Mouse (Mus musculus) heart, adult 2 months (tissue): Measurements from ENCODE around the gene Xylt1. TPM values are rescaled to one million over a fixed set of nuclear protein-coding genes. Genes with fewer than 3 reads are reported as not detected.

Experiments used
- DNase-seq, 2 experiments: peaks; one replicate each; pipeline ENCODE4 v3.0.0; 2021
- H3K27ac ChIP-seq: fragments of 200-600 bp; 2 replicates; pipeline ENCODE4 v1.8.1; 2022
- H3K27me3 ChIP-seq: fragments of 200-500 bp; 2 replicates; pipeline ENCODE4 v1.6.1; 2012; ENCODE audit warnings: mild to moderate bottlenecking, low read length, inconsistent platforms, mixed read lengths; ENCODE audit not compliant: control insufficient read depth, insufficient read depth
- H3K36me3 ChIP-seq: fragments of 200-500 bp; 2 replicates; pipeline ENCODE4 v1.6.1; 2012; ENCODE audit warnings: low read length, inconsistent platforms; ENCODE audit not compliant: control insufficient read depth, insufficient read depth
- H3K4me1 ChIP-seq: fragments of 200-500 bp; 2 replicates; pipeline ENCODE4 v1.6.1; 2011; ENCODE audit warnings: low read length; ENCODE audit not compliant: control insufficient read depth, insufficient read depth
- H3K4me3 ChIP-seq: fragments of 200-600 bp; 2 replicates; pipeline ENCODE4 v1.8.1; 2022
- H3K79me2 ChIP-seq: fragments of 200-500 bp; replicated peaks from 2 replicates; pipeline ENCODE4 v1.6.1; 2012; ENCODE audit warnings: mild to moderate bottlenecking, inconsistent platforms, low read length, moderate library complexity, mixed read lengths; ENCODE audit not compliant: control insufficient read depth, insufficient read depth
- H3K9ac ChIP-seq: fragments of 200-500 bp; 2 replicates; pipeline ENCODE4 v1.6.1; 2012; ENCODE audit warnings: low read depth, mild to moderate bottlenecking, control low read depth, inconsistent platforms, low read length, mixed read lengths
- CTCF ChIP-seq: fragments of 200-600 bp; IDR thresholded peaks from 2 replicates; pipeline ENCODE4 v1.8.1; 2022; ENCODE audit warnings: antibody characterized with exemption, mild to moderate bottlenecking, moderate library complexity
- EP300 ChIP-seq: fragments of 200-500 bp; IDR thresholded peaks from 2 replicates; pipeline ENCODE4 v1.6.1; 2011; ENCODE audit warnings: low read depth, low read length, control low read depth; ENCODE audit not compliant: insufficient read depth
- POLR2A ChIP-seq: fragments of 200-500 bp; IDR thresholded peaks from 2 replicates; pipeline ENCODE4 v1.6.1; 2011; ENCODE audit warnings: mild to moderate bottlenecking, low read depth, low read length, control low read depth; ENCODE audit not compliant: insufficient read depth
- WGBS: fragments of 180-500 bp; shearing (Covaris S2); methylation state at CpG from one replicate; pipeline ENCODE4 v1.1.7; 2018; 5-methylcytosine and 5-hydroxymethylcytosine counted together
- intact Hi-C: fragments of 180-260 bp; cut with DNase I; formaldehyde crosslinking; loops from one replicate; pipeline ENCODE4 v1.15.1; 2025
- polyA plus RNA-seq: library from polyadenylated mRNA; depleted of rRNA; stranded (reverse); fragments of >200 nt; gene quantifications from 2 replicates; pipeline ENCODE4 v1.2.3, GENCODE M21; 2012
- total RNA-seq, 2 experiments: library from RNA; stranded (reverse); gene quantifications; 2 replicates each; pipeline ENCODE4 v1.2.3; 2021

The Xylt1 gene
- total and polyA plus RNA-seq, 3 experiments, result 1.2 to 2.3 (median 1.4) TPM

- H3K4me3 ChIP-seq, result no peak overlapping the region
- H3K4me1 ChIP-seq, result no peaks in the 10 kb centered on the region
- WGBS, result 66% methylated on average over 15 of the region's 15 CpGs
- H3K79me2 ChIP-seq, result no peaks in the 10 kb centered on the region
- DNase-seq, result no peak
- no peaks in the 10 kb centered on the region for H3K27me3 ChIP-seq
- intact Hi-C loops, result no loop called here
- H3K9ac ChIP-seq, result no peak overlapping the region
- TF ChIP-seq EP300, result no peak
- no peak for TF ChIP-seq CTCF
- no peak for TF ChIP-seq POLR2A
- H3K36me3 ChIP-seq, result no peaks in the 10 kb centered on the region
- no peak overlapping the region for H3K27ac ChIP-seq
These were observed 120.8 kb downstream of the Xylt1 start for GRCm38 (mm10) chr7:117501355-117502181.

DNA sequence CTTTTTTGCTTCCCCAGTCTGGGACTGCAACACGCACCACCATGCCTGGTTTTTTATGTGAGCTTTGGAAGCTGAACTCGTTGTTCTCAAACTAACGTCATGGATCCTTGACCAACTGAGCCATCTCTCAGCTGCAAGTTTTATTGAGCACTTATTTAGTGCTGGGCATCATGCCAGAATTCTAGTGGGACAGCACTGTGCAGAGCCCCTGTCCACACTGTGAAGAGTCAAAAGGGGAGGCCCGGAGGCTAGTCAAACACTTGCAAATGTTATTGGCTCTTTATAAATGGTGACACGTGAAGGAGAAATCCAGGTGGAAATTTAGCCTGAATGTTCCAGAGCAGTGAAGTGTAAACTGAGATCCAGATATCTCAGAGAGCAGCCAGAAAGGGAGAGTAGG is 121.6 kb downstream of the Xylt1 start:
- DNase-seq, result no peak
- intact Hi-C loops, result no loop called here
- H3K79me2 ChIP-seq, result no peaks in the 10 kb centered on the region
- H3K9ac ChIP-seq, result no peak overlapping the region
- H3K4me1 ChIP-seq, result no peaks in the 10 kb centered on the region
- H3K4me3 ChIP-seq, result no peak overlapping the region
- no peak overlapping the region for H3K27ac ChIP-seq
- no peak for TF ChIP-seq POLR2A
- TF ChIP-seq CTCF, result no peak
- TF ChIP-seq EP300, result no peak
- 87% methylated on average over 5 of the region's 5 CpGs for WGBS
- no peaks in the 10 kb centered on the region for H3K36me3 ChIP-seq
- no peaks in the 10 kb centered on the region for H3K27me3 ChIP-seq

DNA sequence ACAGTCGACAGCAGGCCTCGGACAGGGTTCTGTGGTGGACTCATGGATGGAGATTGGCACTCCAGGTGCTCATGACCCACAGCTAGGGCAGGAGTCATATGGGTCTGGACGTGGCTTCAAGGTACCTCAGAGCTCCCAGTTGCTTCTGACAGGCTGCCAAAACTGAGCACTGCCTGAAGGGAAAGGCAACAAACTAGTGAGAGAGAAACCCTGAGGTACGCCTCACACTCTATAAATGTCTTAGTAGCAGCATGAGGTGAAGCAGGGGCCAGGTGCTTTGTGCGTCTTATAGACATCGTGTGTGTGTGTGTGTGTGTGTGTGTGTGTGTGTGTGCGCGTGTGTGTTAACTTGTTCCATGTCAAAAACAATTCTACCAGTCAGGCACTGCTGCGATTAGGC is 122.9 kb downstream of the Xylt1 start:
- Histone ChIP-seq H3K27ac (no peak overlapping the region), H3K4me1 (no peaks in the 10 kb centered on the region), H3K9ac (no peak overlapping the region), H3K36me3 (no peaks in the 10 kb centered on the region), H3K4me3 (no peak overlapping the region), H3K79me2 (no peaks in the 10 kb centered on the region), H3K27me3 (no peaks in the 10 kb centered on the region)
- TF ChIP-seq EP300 (no peak), POLR2A (no peak), CTCF (no peak)
- WGBS, result 87% methylated on average over 9 of the region's 9 CpGs
- DNase-seq, result no peak
- intact Hi-C loops, result no loop called here

DNA sequence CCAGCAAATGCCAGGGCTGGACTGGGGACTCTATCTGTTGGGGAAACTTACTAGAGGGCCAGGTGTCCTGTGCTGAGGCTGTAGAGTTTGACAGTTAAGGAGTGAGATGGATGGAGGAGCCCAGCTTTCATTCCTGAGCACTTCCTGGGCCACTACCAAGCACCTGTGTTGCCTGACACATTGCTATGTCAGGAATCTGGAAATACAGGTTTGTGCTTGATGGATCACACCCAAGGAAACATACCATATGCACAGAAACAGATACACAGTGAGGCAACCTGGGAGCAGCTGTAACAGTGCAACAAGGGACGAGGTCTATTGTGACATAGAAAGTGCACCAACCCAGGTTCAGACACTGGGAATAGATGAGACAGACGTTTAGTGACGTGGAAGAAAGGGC is 125.0 kb downstream of the Xylt1 start:
- H3K4me1 ChIP-seq, result no peaks in the 10 kb centered on the region
- H3K36me3 ChIP-seq, result no peaks in the 10 kb centered on the region
- intact Hi-C loops, result no loop called here
- H3K27me3 ChIP-seq, result no peaks in the 10 kb centered on the region
- DNase-seq, result no peak
- H3K27ac ChIP-seq, result no peak overlapping the region
- H3K4me3 ChIP-seq, result no peak overlapping the region
- H3K79me2 ChIP-seq, result no peaks in the 10 kb centered on the region
- TF ChIP-seq EP300 (no peak), POLR2A (no peak), CTCF (no peak)
- WGBS, result 92% methylated on average over 3 of the region's 3 CpGs
- no peak overlapping the region for H3K9ac ChIP-seq

GRCm38 (mm10) chr7:117507351-117507750 is 126.6 kb downstream of the Xylt1 start:
- H3K4me3 ChIP-seq, result no peak overlapping the region
- intact Hi-C loops, result no loop called here
- TF ChIP-seq EP300, result no peak
- TF ChIP-seq POLR2A, result no peak
- no peak for TF ChIP-seq CTCF
- no peaks in the 10 kb centered on the region for H3K79me2 ChIP-seq
- no peaks in the 10 kb centered on the region for H3K27me3 ChIP-seq
- WGBS, result 91% methylated on average over 10 of the region's 10 CpGs
- DNase-seq, result no peak
- H3K36me3 ChIP-seq, result no peaks in the 10 kb centered on the region
- no peak overlapping the region for H3K27ac ChIP-seq
- no peaks in the 10 kb centered on the region for H3K4me1 ChIP-seq
- no peak overlapping the region for H3K9ac ChIP-seq

- no peaks in the 10 kb centered on the region for H3K36me3 ChIP-seq
- no peak overlapping the region for H3K27ac ChIP-seq
- no peak overlapping the region for H3K4me3 ChIP-seq
- WGBS, result 77% methylated on average over 8 of the region's 8 CpGs
- no peak for TF ChIP-seq EP300
- no peak for TF ChIP-seq CTCF
- no peak for TF ChIP-seq POLR2A
- DNase-seq, result no peak
- intact Hi-C loops, result no loop called here
- H3K4me1 ChIP-seq, result no peaks in the 10 kb centered on the region
- H3K27me3 ChIP-seq, result no peaks in the 10 kb centered on the region
- H3K79me2 ChIP-seq, result no peaks in the 10 kb centered on the region
- H3K9ac ChIP-seq, result no peak overlapping the region
These were observed 127.3 kb downstream of the Xylt1 start for GRCm38 (mm10) chr7:117508090-117508489.
